Mouse (Mus musculus) urinary bladder, postnatal 0 days (tissue): ENCODE measurements around the gene Stat5b. TPM values are rescaled to one million over a fixed set of nuclear protein-coding genes. Genes with fewer than 3 reads are reported as not detected.

Experiments used
- polyA plus RNA-seq: library from polyadenylated mRNA; unstranded; fragments of >200 nt; fragmentation: Nextera tagmentation; extraction: Ambion mirVana; gene quantifications from 2 replicates; pipeline ENCODE4 v1.2.1, GENCODE M21; 2015

Gene Stat5b
- 12.8 and 15.7 TPM in 2 replicates for polyA plus RNA-seq

DNA sequence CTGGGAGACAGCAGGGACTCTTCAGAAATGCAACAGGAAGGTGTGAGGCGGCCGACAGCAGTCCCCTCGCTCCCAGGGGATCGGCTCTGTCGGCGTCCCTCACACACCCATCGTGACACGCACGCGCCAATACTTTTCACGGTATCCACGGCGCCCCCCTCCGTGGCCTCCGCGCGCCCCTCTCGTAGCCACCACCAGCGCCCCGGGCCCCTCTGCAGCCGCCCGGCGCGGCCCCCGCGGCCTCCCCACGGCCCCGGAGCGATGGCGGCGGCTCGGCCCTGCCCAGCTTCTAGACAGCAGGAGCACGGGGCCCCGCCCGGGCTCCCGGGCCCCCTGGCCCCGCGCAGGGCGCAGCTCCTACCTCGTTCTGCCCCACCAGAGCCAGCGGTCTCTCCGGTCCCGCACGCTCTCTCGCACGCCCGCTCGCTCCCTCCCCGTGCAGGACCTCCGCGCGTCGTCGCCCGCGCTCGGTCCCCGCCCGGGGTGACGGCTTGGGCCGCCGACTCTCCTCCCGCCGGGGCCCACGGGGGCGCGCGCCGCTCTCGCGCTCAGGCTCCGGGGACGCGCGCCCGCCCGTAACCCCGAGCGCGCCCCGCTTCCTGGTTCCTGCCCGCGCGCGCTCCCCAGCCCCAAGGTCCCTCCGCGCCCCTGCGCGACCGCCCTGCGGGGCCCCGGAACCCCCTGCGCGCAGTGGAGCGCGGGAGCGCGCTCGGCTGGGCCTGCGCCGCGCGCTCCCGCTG, at the start of gene Stat5b:
Stat5b (minus strand) TSS at position 687 of the 740 bp plus-strand sequence.

GRCm38 (mm10) chr11:100858935-100859578, 8.5 kb upstream of the Stat5b start, which contains the start of gene Stat5a:
Stat5a (plus strand) TSS chr11:100859351.

GRCm38 (mm10) chr11:100770646-100771408, 79.7 kb downstream of the Stat5b start, which contains the start of gene Ghdc:
Ghdc (minus strand) TSS chr11:100770957.

DNA sequence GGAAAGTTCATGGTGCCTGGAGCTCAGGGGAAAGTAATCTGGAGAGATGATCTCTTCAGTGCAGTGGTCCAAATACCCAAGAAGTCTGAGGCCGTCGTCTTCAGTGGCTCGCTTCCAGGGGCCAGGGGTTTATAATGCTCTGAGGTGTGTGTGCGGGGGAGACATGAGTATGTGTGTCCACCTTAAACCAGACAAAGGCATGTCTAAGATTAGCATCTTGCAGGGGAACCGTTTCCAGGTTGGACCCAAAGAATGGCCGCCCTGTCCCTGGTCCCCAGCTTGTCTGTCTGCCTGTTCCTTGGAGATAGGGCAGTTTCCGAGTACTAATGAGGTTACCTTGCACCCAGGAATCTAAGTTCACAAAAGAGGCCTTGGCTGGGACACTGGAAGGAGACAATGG, 87.7 kb downstream of the Stat5b start, which contains the start of gene Hcrt:
Hcrt (minus strand) TSS at position 101 of the 400 bp plus-strand sequence.

GRCm38 (mm10) chr11:100759611-100760233, 90.8 kb downstream of the Stat5b start, which contains the start of gene Kcnh4:
Kcnh4 (minus strand) TSS chr11:100759942.

GRCm38 (mm10) chr11:100738066-100738604, 112.4 kb downstream of the Stat5b start, which contains the start of gene Rab5c:
Rab5c (minus strand) TSS chr11:100738215.

Other genes with a start within 250 kb of the Stat5b start
- 46.9 and 52.8 TPM in 2 replicates for gene Nkiras2, start 231.5 kb downstream of the Stat5b start, polyA plus RNA-seq
- gene Dnajc7, start 230.6 kb downstream of the Stat5b start, polyA plus RNA-seq = 95.8 and 98.6 TPM in 2 replicates
- gene Zfp385c, start 158.3 kb downstream of the Stat5b start, polyA plus RNA-seq = 0.22 and 0.24 TPM in 2 replicates
- gene Dhx58, start 146.5 kb downstream of the Stat5b start, polyA plus RNA-seq = 3.5 and 4.4 TPM in 2 replicates
- 18.9 and 19.5 TPM in 2 replicates for gene Kat2a, start 138.3 kb downstream of the Stat5b start, polyA plus RNA-seq
- gene Hspb9, start 136.9 kb downstream of the Stat5b start, polyA plus RNA-seq = 0.35 TPM in 1 of 2 replicates, not detected in the other
- 20.9 and 21.9 TPM in 2 replicates for gene Rab5c, start 112.5 kb downstream of the Stat5b start, polyA plus RNA-seq
- not detected in 2 replicates for gene Kcnh4, start 90.8 kb downstream of the Stat5b start, polyA plus RNA-seq
- gene Hcrt, start 87.8 kb downstream of the Stat5b start, polyA plus RNA-seq = not detected in 2 replicates
- 7.1 and 8.0 TPM in 2 replicates for gene Ghdc, start 79.8 kb downstream of the Stat5b start, polyA plus RNA-seq
- 3.7 and 4.5 TPM in 2 replicates for gene Stat5a, start 8.6 kb upstream of the Stat5b start, polyA plus RNA-seq
- 90.7 and 115 TPM in 2 replicates for gene Stat3, start 88.8 kb upstream of the Stat5b start, polyA plus RNA-seq
- gene Cavin1, start 120.2 kb upstream of the Stat5b start, polyA plus RNA-seq = 779 and 981 TPM in 2 replicates
- 51.3 and 56.7 TPM in 2 replicates for gene Atp6v0a1, start 158.7 kb upstream of the Stat5b start, polyA plus RNA-seq
- 16.3 and 19.0 TPM in 2 replicates for gene Naglu, start 219.3 kb upstream of the Stat5b start, polyA plus RNA-seq
- 0.16 TPM in 1 of 2 replicates, not detected in the other for gene Hsd17b1, start 227.7 kb upstream of the Stat5b start, polyA plus RNA-seq
- gene Coasy, start 231.8 kb upstream of the Stat5b start, polyA plus RNA-seq = 18.1 and 18.4 TPM in 2 replicates
- gene Mlx, start 236.6 kb upstream of the Stat5b start, polyA plus RNA-seq = 21.3 and 26.0 TPM in 2 replicates
- 9.1 and 9.5 TPM in 2 replicates for gene Psmc3ip, start 244.7 kb upstream of the Stat5b start, polyA plus RNA-seq